Mouse (Mus musculus) intestine, embryonic 16.5 days (tissue): Measurements from ENCODE around the gene Cdh4. TPM values are rescaled to one million over a fixed set of nuclear protein-coding genes. Genes with fewer than 3 reads are reported as not detected.

ENCODE experiments used
- ATAC-seq: fragments of 200-750 bp; cut with Nextera tagmentation; 2 replicates; pipeline ENCODE4 v1.8.0; 2017; ENCODE audit warnings: moderate TSS enrichment, moderate library complexity
- H3K27ac ChIP-seq: fragments of 300-500 bp; sonication (generic); 2 replicates; pipeline ENCODE4 v1.5.1; 2014; ENCODE audit warnings: mild to moderate bottlenecking, low read length
- H3K27me3 ChIP-seq: fragments of 300-500 bp; sonication (generic); replicated peaks from 2 replicates; pipeline ENCODE4 v1.6.1; 2014; ENCODE audit warnings: low read length, control low read depth, mixed read lengths; ENCODE audit not compliant: control insufficient read depth, insufficient read depth
- H3K36me3 ChIP-seq: fragments of 300-500 bp; sonication (generic); 2 replicates; pipeline ENCODE4 v1.6.1; 2014; ENCODE audit warnings: low read length, control low read depth; ENCODE audit not compliant: control insufficient read depth, insufficient read depth
- H3K4me1 ChIP-seq: fragments of 300-500 bp; sonication (generic); 2 replicates; pipeline ENCODE4 v1.6.1; 2014; ENCODE audit warnings: low read length, control low read depth, mixed read lengths; ENCODE audit not compliant: control insufficient read depth, insufficient read depth
- H3K4me2 ChIP-seq: fragments of 300-500 bp; sonication (generic); 2 replicates; pipeline ENCODE4 v1.6.1; 2014; ENCODE audit warnings: low read depth, low read length, control low read depth
- H3K4me3 ChIP-seq: fragments of 300-500 bp; sonication (generic); 2 replicates; pipeline ENCODE4 v1.5.1; 2014; ENCODE audit warnings: mild to moderate bottlenecking, low read length
- H3K9ac ChIP-seq: fragments of 300-500 bp; sonication (generic); 2 replicates; pipeline ENCODE4 v1.6.1; 2014; ENCODE audit warnings: low read depth, low read length
- H3K9me3 ChIP-seq: fragments of 300-500 bp; sonication (generic); 2 replicates; pipeline ENCODE4 v1.6.1; 2016; ENCODE audit warnings: low read length, control low read depth; ENCODE audit not compliant: control insufficient read depth
- WGBS: fragments of 180-500 bp; shearing (Covaris S2); extraction: QIAGEN DNeasy Blood & Tissue Kit; methylation state at CpG from one replicate; pipeline ENCODE4 v1.1.7; 2014; 5-methylcytosine and 5-hydroxymethylcytosine counted together
- polyA plus RNA-seq: library from polyadenylated mRNA; unstranded; fragments of >200 nt; fragmentation: Nextera tagmentation; extraction: Ambion mirVana; gene quantifications from 2 replicates; pipeline ENCODE4 v1.2.1, GENCODE M21; 2015

Cdh4 gene
- polyA plus RNA-seq, 1 experiment from 2014 or later = 2.2 TPM

DNA sequence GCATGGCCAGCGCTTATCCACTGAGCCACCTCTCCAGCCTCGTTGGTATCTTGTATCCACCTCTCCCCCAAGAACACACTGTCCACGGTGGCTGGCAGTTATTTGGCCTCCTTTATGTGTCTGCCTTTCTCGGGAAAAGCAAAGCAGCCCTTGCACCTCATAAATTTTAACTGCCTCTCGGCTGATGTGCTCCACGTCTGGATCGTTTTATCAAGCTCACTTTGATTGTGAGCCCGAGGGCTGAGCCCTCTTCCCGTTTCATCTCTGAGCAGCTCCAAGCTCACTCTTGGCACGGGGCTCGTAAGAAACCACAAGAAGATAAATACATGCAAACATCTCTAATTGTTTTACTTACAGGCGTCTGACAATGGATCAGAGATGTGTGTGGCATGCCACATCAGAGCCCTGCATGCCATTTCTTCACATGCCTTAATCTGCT is 245.0 kb downstream of the Cdh4 start:
- WGBS = 36% methylated on average over 12 of the region's 12 CpGs
- no peak overlapping the region for H3K4me3 ChIP-seq
- no peaks in the 10 kb centered on the region for H3K9me3 ChIP-seq
- no peaks in the 10 kb centered on the region for H3K4me1 ChIP-seq
- no peaks in the 10 kb centered on the region for H3K36me3 ChIP-seq
- no peak overlapping the region for H3K27ac ChIP-seq
- H3K4me2 ChIP-seq = no peak overlapping the region
- no peak for ATAC-seq
- no peak overlapping the region for H3K9ac ChIP-seq
- H3K27me3 ChIP-seq = no peaks in the 10 kb centered on the region

DNA sequence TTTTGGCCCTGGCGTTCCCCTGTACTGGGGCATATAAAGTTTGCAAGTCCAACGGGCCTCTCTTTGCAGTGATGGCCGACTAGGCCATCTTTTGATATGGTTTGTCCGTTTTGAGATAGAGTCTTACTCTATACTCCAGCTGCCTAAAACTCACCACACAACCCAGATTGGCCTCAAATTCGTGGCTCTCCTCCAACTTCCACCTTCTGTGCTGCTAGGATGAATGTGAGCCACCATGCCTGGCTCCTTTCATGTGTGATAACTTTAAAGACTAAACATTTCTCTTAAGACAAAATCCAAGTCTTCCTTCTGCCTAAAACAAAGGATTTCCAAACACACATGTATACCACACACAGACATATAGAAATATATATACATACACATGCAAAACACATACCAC is 246.7 kb downstream of the Cdh4 start:
- Histone ChIP-seq H3K27me3 (no peaks in the 10 kb centered on the region), H3K36me3 (no peaks in the 10 kb centered on the region), H3K4me3 (no peak overlapping the region), H3K27ac (no peak overlapping the region), H3K4me2 (no peak overlapping the region), H3K4me1 (no peaks in the 10 kb centered on the region), H3K9ac (no peak overlapping the region), H3K9me3 (no peaks in the 10 kb centered on the region)
- ATAC-seq = no peak
- WGBS = 80% methylated on average over 5 of the region's 5 CpGs

DNA sequence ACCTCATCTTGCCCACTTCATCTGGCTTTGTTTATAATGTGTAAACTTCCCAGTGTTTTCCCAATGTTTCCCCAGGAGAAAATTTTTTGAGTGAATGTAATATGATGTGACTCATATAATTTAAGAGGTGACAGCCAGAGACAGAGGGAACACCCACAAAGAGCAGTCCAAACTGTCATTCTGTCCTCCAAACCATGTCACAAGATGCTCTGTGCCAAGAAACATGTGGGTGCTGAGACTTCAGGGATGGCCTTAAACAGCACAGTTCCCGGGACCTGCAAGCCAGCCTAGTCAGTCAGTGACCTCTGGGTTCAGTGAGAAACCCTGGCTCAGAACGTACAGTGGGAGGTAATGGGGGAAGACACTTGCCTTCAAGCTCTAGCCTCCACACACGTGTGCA is 247.5 kb downstream of the Cdh4 start:
- ATAC-seq = no peak
- Histone ChIP-seq H3K27me3 (no peaks in the 10 kb centered on the region), H3K4me1 (no peaks in the 10 kb centered on the region), H3K4me3 (no peak overlapping the region), H3K9ac (no peak overlapping the region), H3K4me2 (no peak overlapping the region), H3K36me3 (no peaks in the 10 kb centered on the region), H3K27ac (no peak overlapping the region), H3K9me3 (no peaks in the 10 kb centered on the region)
- 66% methylated on average over 3 of the region's 3 CpGs for WGBS

DNA sequence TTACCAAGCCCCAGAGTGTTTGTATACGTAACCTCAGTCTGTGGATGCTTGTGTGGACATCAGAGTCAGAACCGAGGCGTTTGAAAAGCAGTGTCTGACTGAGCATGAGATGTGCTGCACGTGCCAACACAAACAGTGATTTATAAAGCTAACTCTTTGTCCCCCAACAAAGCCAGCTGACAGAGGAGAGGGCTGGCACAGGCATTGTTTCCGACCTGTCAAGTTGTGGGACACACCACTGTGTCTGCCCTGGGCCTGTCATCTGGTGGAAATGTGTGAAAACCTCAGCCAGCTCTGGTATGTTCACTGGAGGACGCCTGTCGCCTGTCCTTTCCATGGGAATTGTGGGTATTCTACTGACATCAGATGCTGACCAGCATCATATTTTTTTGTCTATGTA is 248.3 kb downstream of the Cdh4 start:
- Histone ChIP-seq H3K4me2 (no peak overlapping the region), H3K27ac (no peak overlapping the region), H3K9ac (no peak overlapping the region), H3K27me3 (no peaks in the 10 kb centered on the region), H3K4me1 (no peaks in the 10 kb centered on the region), H3K36me3 (no peaks in the 10 kb centered on the region), H3K9me3 (no peaks in the 10 kb centered on the region), H3K4me3 (no peak overlapping the region)
- WGBS = 53% methylated on average over 7 of the region's 7 CpGs
- ATAC-seq = no peak

DNA sequence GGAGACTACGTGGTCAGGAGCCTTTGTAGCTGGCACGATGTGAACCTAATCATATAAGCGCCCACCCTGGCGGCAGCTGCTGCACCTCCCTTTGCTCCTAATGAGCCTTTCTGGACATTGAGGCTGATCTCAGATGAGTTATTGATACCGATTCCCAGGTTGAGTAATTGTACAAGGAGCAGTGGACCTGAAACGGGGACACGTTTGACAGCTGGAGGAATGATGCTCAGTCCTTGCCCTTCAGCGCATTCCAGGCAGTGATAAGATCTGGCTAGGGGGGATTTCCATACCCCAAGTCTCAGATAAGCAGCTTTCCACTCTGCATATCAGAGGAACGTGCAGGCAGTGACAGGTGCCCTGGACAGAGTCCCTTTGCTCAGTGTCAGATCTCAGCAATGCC is 252.7 kb downstream of the Cdh4 start:
- ATAC-seq = no peak
- WGBS = 54% methylated on average over 9 of the region's 9 CpGs
- H3K36me3 ChIP-seq = no peaks in the 10 kb centered on the region
- H3K4me1 ChIP-seq = no peaks in the 10 kb centered on the region
- no peak overlapping the region for H3K4me2 ChIP-seq
- no peak overlapping the region for H3K4me3 ChIP-seq
- H3K27ac ChIP-seq = no peak overlapping the region
- H3K9me3 ChIP-seq = no peaks in the 10 kb centered on the region
- H3K9ac ChIP-seq = no peak overlapping the region
- no peaks in the 10 kb centered on the region for H3K27me3 ChIP-seq

DNA sequence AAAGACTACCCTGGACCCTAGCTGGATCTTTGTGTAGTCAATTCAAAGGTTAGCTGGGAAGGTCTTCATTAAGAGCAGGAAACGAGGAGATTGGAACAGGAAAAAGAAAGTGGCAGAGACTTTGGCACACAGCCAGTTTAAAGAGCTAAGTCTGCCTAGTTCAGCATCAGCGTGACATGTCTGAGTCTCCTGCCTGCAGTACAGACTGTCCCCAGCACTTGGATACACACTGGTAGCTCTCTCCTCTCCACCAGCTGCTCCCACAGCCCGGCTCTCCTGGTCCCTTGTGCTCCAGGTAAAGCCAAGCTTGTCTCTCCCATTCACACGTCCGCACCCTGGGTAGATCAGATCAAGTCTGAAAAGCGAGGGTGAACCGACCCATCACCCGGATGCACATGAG is 255.4 kb downstream of the Cdh4 start:
- 68% methylated on average over 8 of the region's 8 CpGs for WGBS
- Histone ChIP-seq H3K4me1 (no peaks in the 10 kb centered on the region), H3K27ac (no peak overlapping the region), H3K9me3 (no peaks in the 10 kb centered on the region), H3K4me2 (no peak overlapping the region), H3K4me3 (no peak overlapping the region), H3K27me3 (no peaks in the 10 kb centered on the region), H3K9ac (no peak overlapping the region), H3K36me3 (no peaks in the 10 kb centered on the region)
- no peak for ATAC-seq

DNA sequence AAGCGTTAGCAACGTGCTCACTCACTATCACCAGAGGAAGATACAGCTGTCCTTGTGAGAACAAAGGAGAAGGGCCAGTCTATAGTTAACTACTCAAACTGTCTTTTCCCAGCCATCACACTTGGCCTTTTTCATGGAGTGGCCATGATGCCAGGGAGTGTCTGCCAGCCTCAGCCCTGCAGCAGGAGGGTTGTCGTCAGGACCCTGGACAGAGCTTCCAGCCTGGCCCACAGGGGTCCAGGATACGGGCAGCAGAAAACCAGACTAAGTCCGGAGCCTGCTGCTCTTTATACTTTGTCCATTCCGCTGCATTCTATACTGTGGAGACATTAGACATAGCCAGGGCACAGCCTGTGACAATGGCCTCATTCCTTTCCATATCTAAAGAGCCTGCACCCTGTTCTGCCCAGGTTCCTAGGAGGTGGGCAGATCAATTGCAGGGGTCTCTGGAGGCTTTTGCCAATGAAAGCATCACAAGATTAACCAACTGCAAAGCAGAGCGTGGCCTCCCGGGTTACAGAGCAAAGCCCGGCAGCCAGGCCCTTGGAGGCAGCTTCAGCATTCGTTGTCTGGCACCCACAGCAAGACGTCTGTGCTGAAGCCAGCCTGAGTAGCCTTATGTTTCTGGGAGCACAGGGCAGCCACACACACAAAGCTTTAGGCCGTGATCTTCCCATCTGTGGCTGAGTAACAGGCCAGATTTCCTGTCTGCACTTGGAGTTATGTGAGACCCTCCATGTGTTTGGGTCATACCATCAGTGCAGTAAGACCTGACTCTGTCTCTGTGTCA is 256.2 kb downstream of the Cdh4 start:
- no peak overlapping the region for H3K4me2 ChIP-seq
- no peak overlapping the region for H3K27ac ChIP-seq
- 48% methylated on average over 12 of the region's 12 CpGs for WGBS
- no peaks in the 10 kb centered on the region for H3K4me1 ChIP-seq
- H3K9me3 ChIP-seq = no peaks in the 10 kb centered on the region
- H3K36me3 ChIP-seq = no peaks in the 10 kb centered on the region
- H3K27me3 ChIP-seq = no peaks in the 10 kb centered on the region
- no peak overlapping the region for H3K9ac ChIP-seq
- ATAC-seq = no peak
- no peak overlapping the region for H3K4me3 ChIP-seq

DNA sequence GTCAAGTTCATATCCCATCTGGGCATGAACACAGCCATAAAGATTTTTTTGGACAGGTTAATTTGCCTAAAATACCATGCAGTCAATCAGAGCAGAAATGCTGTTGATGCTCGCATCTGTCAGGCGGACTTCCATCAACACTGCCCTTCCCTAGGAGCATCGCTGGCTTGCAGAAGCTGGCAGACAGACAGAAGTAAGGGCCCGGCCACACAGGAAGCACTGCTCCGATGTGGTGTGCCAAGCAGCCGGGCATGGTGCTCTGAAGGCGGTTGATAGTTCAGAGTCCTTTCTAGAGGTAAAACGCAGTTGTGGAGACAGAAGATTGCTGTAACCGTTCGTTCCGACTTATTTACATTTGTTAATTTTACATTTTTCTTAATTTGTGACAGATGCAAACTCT is 262.8 kb downstream of the Cdh4 start:
- ATAC-seq = no peak
- Histone ChIP-seq H3K36me3 (no peaks in the 10 kb centered on the region), H3K27me3 (no peaks in the 10 kb centered on the region), H3K4me1 (no peaks in the 10 kb centered on the region), H3K9me3 (no peaks in the 10 kb centered on the region), H3K4me3 (no peak overlapping the region), H3K9ac (no peak overlapping the region), H3K4me2 (no peak overlapping the region), H3K27ac (no peak overlapping the region)
- 81% methylated on average over 11 of the region's 11 CpGs for WGBS

DNA sequence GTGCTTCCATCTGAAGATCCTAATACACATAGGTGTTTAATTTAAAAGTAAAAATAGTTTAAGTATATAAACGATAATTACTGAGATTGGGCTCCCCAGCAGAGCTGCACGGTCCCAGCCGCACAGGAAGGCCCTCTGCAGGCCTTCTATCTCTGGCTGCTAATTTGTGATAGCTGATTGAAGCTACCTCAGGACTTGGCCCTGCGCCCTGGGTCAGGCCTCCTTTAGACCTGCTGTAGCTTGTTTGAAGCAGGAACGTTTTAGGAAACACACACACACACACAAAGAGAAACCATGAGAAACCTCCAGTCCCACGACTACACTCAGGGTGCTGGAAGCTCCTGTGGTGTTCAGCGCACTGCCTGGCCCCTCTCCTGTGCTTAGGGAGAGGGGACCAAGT is 263.2 kb downstream of the Cdh4 start:
- Histone ChIP-seq H3K4me2 (no peak overlapping the region), H3K27me3 (no peaks in the 10 kb centered on the region), H3K4me3 (no peak overlapping the region), H3K9me3 (no peaks in the 10 kb centered on the region), H3K9ac (no peak overlapping the region), H3K36me3 (no peaks in the 10 kb centered on the region), H3K4me1 (no peaks in the 10 kb centered on the region), H3K27ac (no peak overlapping the region)
- WGBS = 83% methylated on average over 7 of the region's 7 CpGs
- no peak for ATAC-seq

DNA sequence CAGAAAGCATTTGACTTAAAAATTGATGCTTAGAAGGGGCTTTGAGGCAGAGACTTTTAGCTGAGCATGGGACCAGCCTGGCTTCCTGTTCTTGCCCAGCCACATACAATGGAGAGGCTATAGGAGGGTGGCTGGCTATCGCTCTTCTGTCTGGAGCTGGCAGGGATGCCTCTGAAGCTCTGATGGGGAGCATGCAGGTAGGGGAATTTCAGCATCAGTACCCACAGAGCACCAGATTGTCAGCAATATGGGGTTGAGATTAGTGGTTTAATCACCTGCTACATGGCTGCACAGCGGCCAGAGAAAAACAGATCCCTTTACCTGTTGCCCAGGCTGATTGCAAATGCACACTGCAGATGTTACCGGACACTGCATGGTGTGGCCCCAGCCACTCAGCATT is 264.4 kb downstream of the Cdh4 start:
- ATAC-seq = no peak
- H3K27ac ChIP-seq = no peak overlapping the region
- H3K9me3 ChIP-seq = no peaks in the 10 kb centered on the region
- H3K4me2 ChIP-seq = no peak overlapping the region
- no peaks in the 10 kb centered on the region for H3K27me3 ChIP-seq
- 89% methylated on average over 3 of the region's 3 CpGs for WGBS
- H3K9ac ChIP-seq = no peak overlapping the region
- no peak overlapping the region for H3K4me3 ChIP-seq
- no peaks in the 10 kb centered on the region for H3K4me1 ChIP-seq
- H3K36me3 ChIP-seq = no peaks in the 10 kb centered on the region
